Mouse (Mus musculus): ENCODE results near the gene Ccdc77. TPM values are rescaled to one million over a fixed set of nuclear protein-coding genes. Genes with fewer than 3 reads are reported as not detected.

The Ccdc77 gene
- polyA plus RNA-seq (2014; fragmentation: Illumina TruSeq; extraction: RNeasy Lipid Tissue Mini Kit (QIAGEN cat#74804); ENCODE audit: low read depth, low replicate concordance): 17.3 TPM

GRCm38 (mm10) chr6:120363688-120364522 lies at the start of gene Ccdc77, which contains the start of gene Kdm5a:
Gene Ccdc77, minus strand, starts transcription at chr6:120364374.
Gene Kdm5a, plus strand, starts transcription at chr6:120364124.

GRCm38 (mm10) chr6:120294056-120294784 lies 70.0 kb downstream of the Ccdc77 start, which contains the start of the genes D330020A13Rik and B4galnt3:
Gene D330020A13Rik, plus strand, starts transcription at chr6:120294364.
Gene B4galnt3, minus strand, starts transcription at chr6:120294559.

Other genes starting within 250 kb of the Ccdc77 start
- not detected for gene D330020A13Rik, start 70.0 kb downstream of the Ccdc77 start, polyA plus RNA-seq (2014; fragmentation: Illumina TruSeq; extraction: RNeasy Lipid Tissue Mini Kit (QIAGEN cat#74804); ENCODE audit: low read depth, low replicate concordance)
- gene B4galnt3, start 69.8 kb downstream of the Ccdc77 start, polyA plus RNA-seq (2014; fragmentation: Illumina TruSeq; extraction: RNeasy Lipid Tissue Mini Kit (QIAGEN cat#74804); ENCODE audit: low read depth, low replicate concordance): 1.5 TPM
- gene Kdm5a, start 250 bp downstream of the Ccdc77 start, polyA plus RNA-seq (2014; fragmentation: Illumina TruSeq; extraction: RNeasy Lipid Tissue Mini Kit (QIAGEN cat#74804); ENCODE audit: low read depth, low replicate concordance): 24.2 TPM
- 7.4 TPM for gene Il17ra, start 98.9 kb upstream of the Ccdc77 start, polyA plus RNA-seq (2014; fragmentation: Illumina TruSeq; extraction: RNeasy Lipid Tissue Mini Kit (QIAGEN cat#74804); ENCODE audit: low read depth, low replicate concordance)
- not detected for gene Tmem121b, start 129.4 kb upstream of the Ccdc77 start, polyA plus RNA-seq (2014; fragmentation: Illumina TruSeq; extraction: RNeasy Lipid Tissue Mini Kit (QIAGEN cat#74804); ENCODE audit: low read depth, low replicate concordance)
- 20.7 TPM for gene Hdhd5, start 166.9 kb upstream of the Ccdc77 start, polyA plus RNA-seq (2014; fragmentation: Illumina TruSeq; extraction: RNeasy Lipid Tissue Mini Kit (QIAGEN cat#74804); ENCODE audit: low read depth, low replicate concordance)

All from adipose tissue, adult 10 weeks (tissue).